Mouse (Mus musculus) liver, adult 2 months (tissue): ENCODE results near the gene Cd300ld. TPM values are rescaled to one million over a fixed set of nuclear protein-coding genes. Genes with fewer than 3 reads are reported as not detected.

Experiments used
- DNase-seq: peaks from one replicate; pipeline ENCODE4 v3.0.0-alpha.2; 2011; ENCODE audit warnings: low read depth, low spot score; ENCODE audit errors: extremely low read depth
- H3K27ac ChIP-seq: fragments of 200-500 bp; replicated peaks from 2 replicates; pipeline ENCODE4 v1.5.1; 2012; ENCODE audit warnings: low read depth, mild to moderate bottlenecking, control low read depth, inconsistent platforms, low read length; ENCODE audit not compliant: insufficient read depth
- H3K27me3 ChIP-seq: fragments of 200-500 bp; 2 replicates; pipeline ENCODE4 v1.6.1; 2012; ENCODE audit warnings: mild to moderate bottlenecking, moderate library complexity, low read length, inconsistent platforms; ENCODE audit not compliant: control insufficient read depth, insufficient read depth
- H3K36me3 ChIP-seq: fragments of 200-500 bp; 2 replicates; pipeline ENCODE4 v1.6.1; 2012; ENCODE audit warnings: low read length, inconsistent platforms; ENCODE audit not compliant: control insufficient read depth, insufficient read depth
- H3K4me1 ChIP-seq: fragments of 200-500 bp; 2 replicates; pipeline ENCODE4 v1.6.1; 2011; ENCODE audit warnings: low read length; ENCODE audit not compliant: control insufficient read depth, insufficient read depth
- H3K4me3 ChIP-seq: fragments of 200-500 bp; 2 replicates; pipeline ENCODE4 v1.5.1; 2011; ENCODE audit warnings: low read depth, mild to moderate bottlenecking, control low read depth, low read length, moderate library complexity; ENCODE audit not compliant: insufficient read depth
- H3K79me2 ChIP-seq: fragments of 200-500 bp; 2 replicates; pipeline ENCODE4 v1.6.1; 2012; ENCODE audit warnings: inconsistent platforms, mild to moderate bottlenecking, low read length, moderate library complexity; ENCODE audit not compliant: control insufficient read depth, insufficient read depth
- H3K9ac ChIP-seq: fragments of 200-500 bp; 2 replicates; pipeline ENCODE4 v1.6.1; 2012; ENCODE audit warnings: low read depth, mild to moderate bottlenecking, control low read depth, inconsistent platforms, low read length
- CTCF ChIP-seq: fragments of 200-500 bp; IDR thresholded peaks from 2 replicates; pipeline ENCODE4 v1.5.1; 2011; ENCODE audit warnings: low read depth, low read length, control low read depth
- POLR2A ChIP-seq: fragments of 200-500 bp; IDR thresholded peaks from 2 replicates; pipeline ENCODE4 v1.6.1; 2011; ENCODE audit warnings: low read length, control low read depth; ENCODE audit not compliant: insufficient read depth; ENCODE audit errors: extremely low read depth
- WGBS: fragments of 180-500 bp; shearing (Covaris S2); methylation state at CpG from one replicate; pipeline ENCODE4 v1.1.7; 2018; 5-methylcytosine and 5-hydroxymethylcytosine counted together
- polyA plus RNA-seq: library from polyadenylated mRNA; depleted of rRNA; stranded (reverse); fragments of >200 nt; gene quantifications from 2 replicates; pipeline ENCODE4 v1.2.3, GENCODE M21; 2012; rRNA removed
- total RNA-seq: library from RNA; depleted of rRNA; stranded (reverse); fragments of >200 nt; gene quantifications from 2 replicates; pipeline ENCODE4 v1.2.3, GENCODE M21; 2014; rRNA removed

Gene Cd300ld
- total and polyA plus RNA-seq, 2 experiments = 3.4 to 7.4 TPM

GRCm38 (mm10) chr11:114933591-114933990, 56.1 kb downstream of the Cd300ld start:
- H3K9ac ChIP-seq = no peak overlapping the region
- TF ChIP-seq CTCF (no peak), POLR2A (no peak)
- DNase-seq = no peak
- no peak overlapping the region for H3K27ac ChIP-seq
- no peaks in the 10 kb centered on the region for H3K27me3 ChIP-seq
- 75% methylated on average over 4 of the region's 4 CpGs for WGBS
- H3K4me1 ChIP-seq = no peaks in the 10 kb centered on the region
- no peaks in the 10 kb centered on the region for H3K36me3 ChIP-seq
- no peaks in the 10 kb centered on the region for H3K79me2 ChIP-seq
- peak overlapping the region; percentile 15; the same call in 1 of the 2 replicates for H3K4me3 ChIP-seq

Other genes starting within 250 kb of the Cd300ld start
- gene Kif19a, start 224.5 kb downstream of the Cd300ld start, total RNA-seq = 0.37 and 0.74 TPM in 2 replicates
- gene Kif19a, start 224.5 kb downstream of the Cd300ld start, polyA plus RNA-seq = 0.24 and 0.26 TPM in 2 replicates
- gene Btbd17, start 194.0 kb downstream of the Cd300ld start, total RNA-seq = not detected in 2 replicates
- gene Btbd17, start 194.0 kb downstream of the Cd300ld start, polyA plus RNA-seq = not detected in 2 replicates
- gene Gpr142, start 191.0 kb downstream of the Cd300ld start, total RNA-seq = not detected in 2 replicates
- not detected in 2 replicates for gene Gpr142, start 191.0 kb downstream of the Cd300ld start, polyA plus RNA-seq
- 51.4 and 66.2 TPM in 2 replicates for gene Gprc5c, start 138.8 kb downstream of the Cd300ld start, total RNA-seq
- gene Gprc5c, start 138.8 kb downstream of the Cd300ld start, polyA plus RNA-seq = 87.6 and 93.9 TPM in 2 replicates
- 3.0 and 3.6 TPM in 2 replicates for gene Cd300a, start 99.9 kb downstream of the Cd300ld start, total RNA-seq
- gene Cd300a, start 99.9 kb downstream of the Cd300ld start, polyA plus RNA-seq = 0.65 and 1.2 TPM in 2 replicates
- 1.0 and 1.2 TPM in 2 replicates for gene Cd300lb, start 55.5 kb downstream of the Cd300ld start, total RNA-seq
- gene Cd300lb, start 55.5 kb downstream of the Cd300ld start, polyA plus RNA-seq = 0.35 and 0.46 TPM in 2 replicates
- 0.20 TPM in 1 of 2 replicates, not detected in the other for gene Cd300c, start 20.8 kb downstream of the Cd300ld start, total RNA-seq
- gene Cd300c, start 20.8 kb downstream of the Cd300ld start, polyA plus RNA-seq = 0.24 and 0.49 TPM in 2 replicates
- 5.6 and 7.9 TPM in 2 replicates for gene Cd300c2, start 12.0 kb upstream of the Cd300ld start, total RNA-seq
- gene Cd300c2, start 12.0 kb upstream of the Cd300ld start, polyA plus RNA-seq = 3.5 and 4.9 TPM in 2 replicates
- gene Cd300ld2, start 26.3 kb upstream of the Cd300ld start, total RNA-seq = not detected in 2 replicates
- gene Cd300ld2, start 26.3 kb upstream of the Cd300ld start, polyA plus RNA-seq = not detected in 2 replicates
- not detected in 2 replicates for gene Cd300ld4, start 37.1 kb upstream of the Cd300ld start, total RNA-seq
- gene Cd300ld4, start 37.1 kb upstream of the Cd300ld start, polyA plus RNA-seq = not detected in 2 replicates
- 0.18 TPM in 1 of 2 replicates, not detected in the other for gene Cd300ld5, start 47.8 kb upstream of the Cd300ld start, total RNA-seq
- 0.14 TPM in 1 of 2 replicates, not detected in the other for gene Cd300ld5, start 47.8 kb upstream of the Cd300ld start, polyA plus RNA-seq
- 3.7 and 4.1 TPM in 2 replicates for gene Cd300ld3, start 58.5 kb upstream of the Cd300ld start, total RNA-seq
- 3.3 and 5.4 TPM in 2 replicates for gene Cd300ld3, start 58.5 kb upstream of the Cd300ld start, polyA plus RNA-seq
- 1.4 and 1.5 TPM in 2 replicates for gene Cd300e, start 72.3 kb upstream of the Cd300ld start, total RNA-seq
- 0.52 and 1.3 TPM in 2 replicates for gene Cd300e, start 72.3 kb upstream of the Cd300ld start, polyA plus RNA-seq
- gene Rab37, start 101.5 kb upstream of the Cd300ld start, total RNA-seq = 0.09 and 0.20 TPM in 2 replicates
- gene Rab37, start 101.5 kb upstream of the Cd300ld start, polyA plus RNA-seq = 0.16 and 0.20 TPM in 2 replicates
- 1.2 and 1.5 TPM in 2 replicates for gene Cd300lf, start 144.1 kb upstream of the Cd300ld start, total RNA-seq
- 0.54 and 1.1 TPM in 2 replicates for gene Cd300lf, start 144.1 kb upstream of the Cd300ld start, polyA plus RNA-seq
- 113 and 117 TPM in 2 replicates for gene Slc9a3r1, start 173.4 kb upstream of the Cd300ld start, total RNA-seq
- 130 and 177 TPM in 2 replicates for gene Slc9a3r1, start 173.4 kb upstream of the Cd300ld start, polyA plus RNA-seq
- 5.3 and 8.1 TPM in 2 replicates for gene Tmem104, start 197.6 kb upstream of the Cd300ld start, total RNA-seq
- 8.7 and 9.1 TPM in 2 replicates for gene Tmem104, start 197.6 kb upstream of the Cd300ld start, polyA plus RNA-seq
- 42.7 and 43.7 TPM in 2 replicates for gene Nat9, start 197.9 kb upstream of the Cd300ld start, total RNA-seq
- gene Nat9, start 197.9 kb upstream of the Cd300ld start, polyA plus RNA-seq = 28.7 and 35.2 TPM in 2 replicates